Comparison of ENCODE assay signal across 11 mouse cellular contexts in genomic region chr14:120325673-120326072, GRCm38 (mm10). TPM values are rescaled to one million over a fixed set of nuclear protein-coding genes. Genes with fewer than 3 reads are reported as not detected.
A peak's percentile ranks its signal among the peaks of the same experiment; 100 is the strongest.
DNase-seq lines count a peak whose midpoint lies in the region; ATAC-seq lines count a peak whose summit lies in the region.
"Had no signal": no experiment of that assay in that cellular context is flagged by ENCODE, and none has a peak within 500 bp of the region (broad histone marks: within the 10 kb centered on the region; RNA-seq: fewer than 3 reads in every experiment).

No protein-coding gene starts in this region.

- H3K79me2 ChIP-seq in macrophage (ENCODE audit: inconsistent target) = peaks cover 95% of the 10 kb centered on the region

- DNase-seq in adrenal gland, adult 2 months = peak; percentile 70
- DNase-seq in adrenal gland, postnatal 36 days = no peak
- DNase-seq in 3134 (ENCODE audit: extremely low read depth, insufficient read length, low spot score) = peak; percentile 43
- DNase-seq in Muller cell, postnatal 12 days (ENCODE audit: inconsistent ontology term) = peak; percentile 70
- DNase-seq: liver, embryonic 13.5 days had no signal

- 0% methylated on average over 5 of the region's 5 CpGs for WGBS in macrophage (ENCODE audit: missing documents)
- WGBS in intestine, embryonic 15.5 days = 76% methylated on average over 5 of the region's 5 CpGs
- 84% methylated on average over 5 of the region's 5 CpGs for WGBS in kidney, embryonic 15.5 days
- 75% methylated on average over 5 of the region's 5 CpGs for WGBS in intestine, embryonic 16.5 days

- H3K4me2 ChIP-seq in intestine, embryonic 15.5 days (replicated peaks) = no peak overlapping the region
- H3K4me2 ChIP-seq in kidney, embryonic 15.5 days = no peak overlapping the region
- no peak overlapping the region for H3K4me2 ChIP-seq in intestine, embryonic 16.5 days (ENCODE audit: low read depth, low read length)
- H3K4me2 ChIP-seq: liver, embryonic 13.5 days; neural tube, embryonic 12.5 days had no signal

- H3K9me3 ChIP-seq in intestine, embryonic 15.5 days = no peaks in the 10 kb centered on the region
- no peaks in the 10 kb centered on the region for H3K9me3 ChIP-seq in kidney, embryonic 15.5 days (replicated peaks)
- no peaks in the 10 kb centered on the region for H3K9me3 ChIP-seq in intestine, embryonic 16.5 days (ENCODE audit: control insufficient read depth, low read length)
- H3K9me3 ChIP-seq: liver, embryonic 13.5 days; midbrain, embryonic 10.5 days; neural tube, embryonic 12.5 days had no signal

- H3K27ac ChIP-seq in macrophage = peak overlapping the region; percentile 77
- no peak overlapping the region for H3K27ac ChIP-seq in intestine, embryonic 15.5 days
- H3K27ac ChIP-seq in kidney, embryonic 15.5 days = no peak overlapping the region
- H3K27ac ChIP-seq in intestine, embryonic 16.5 days (ENCODE audit: low read length) = no peak overlapping the region
- H3K27ac ChIP-seq: liver, embryonic 13.5 days; midbrain, embryonic 10.5 days; neural tube, embryonic 12.5 days had no signal

- H3K9ac ChIP-seq in intestine, embryonic 15.5 days = no peak overlapping the region
- H3K9ac ChIP-seq in kidney, embryonic 15.5 days = no peak overlapping the region
- no peak overlapping the region for H3K9ac ChIP-seq in intestine, embryonic 16.5 days (ENCODE audit: low read depth, low read length)
- H3K9ac ChIP-seq: liver, embryonic 13.5 days; neural tube, embryonic 12.5 days had no signal

- peaks cover 8% of the 10 kb centered on the region; the same call in 1 of the 2 replicates for H3K4me1 ChIP-seq in intestine, embryonic 15.5 days (replicated peaks)
- H3K4me1 ChIP-seq in kidney, embryonic 15.5 days = peaks cover 9% of the 10 kb centered on the region
- peaks cover 32% of the 10 kb centered on the region; the same call in 1 of the 2 replicates for H3K4me1 ChIP-seq in intestine, embryonic 16.5 days (ENCODE audit: control insufficient read depth, insufficient read depth, low read length)
- H3K4me1 ChIP-seq: neural tube, embryonic 12.5 days had no signal

- no peaks in the 10 kb centered on the region for H3K27me3 ChIP-seq in intestine, embryonic 15.5 days (replicated peaks)
- no peaks in the 10 kb centered on the region for H3K27me3 ChIP-seq in kidney, embryonic 15.5 days
- no peaks in the 10 kb centered on the region for H3K27me3 ChIP-seq in intestine, embryonic 16.5 days (replicated peaks; ENCODE audit: control insufficient read depth, insufficient read depth, low read length)
- H3K27me3 ChIP-seq: liver, embryonic 13.5 days; neural tube, embryonic 12.5 days had no signal

- H3K36me3 ChIP-seq in macrophage (ENCODE audit: inconsistent target) = no peaks in the 10 kb centered on the region; the same call in 1 of the 2 replicates
- H3K36me3 ChIP-seq in intestine, embryonic 15.5 days = peaks cover 12% of the 10 kb centered on the region
- peaks cover 25% of the 10 kb centered on the region for H3K36me3 ChIP-seq in kidney, embryonic 15.5 days
- H3K36me3 ChIP-seq in intestine, embryonic 16.5 days (ENCODE audit: control insufficient read depth, insufficient read depth, low read length) = peaks cover 3% of the 10 kb centered on the region; the same call in 1 of the 2 replicates
- H3K36me3 ChIP-seq: liver, embryonic 13.5 days; midbrain, embryonic 10.5 days; neural tube, embryonic 12.5 days had no signal

- ATAC-seq in intestine, embryonic 15.5 days = no peak
- no peak for ATAC-seq in kidney, embryonic 15.5 days (replicated peaks; ENCODE audit: low FRiP score)
- ATAC-seq in intestine, embryonic 16.5 days = no peak

- no peak overlapping the region for H3K4me3 ChIP-seq in macrophage (ENCODE audit: inconsistent target)
- no peak overlapping the region for H3K4me3 ChIP-seq in intestine, embryonic 15.5 days (replicated peaks)
- H3K4me3 ChIP-seq in kidney, embryonic 15.5 days (replicated peaks) = no peak overlapping the region
- no peak overlapping the region for H3K4me3 ChIP-seq in intestine, embryonic 16.5 days (ENCODE audit: low read length)
- H3K4me3 ChIP-seq: liver, embryonic 13.5 days; midbrain, embryonic 10.5 days; neural tube, embryonic 12.5 days had no signal

RNA-seq across cellular contexts. Expression of gene Mbnl2, which starts 50.2 kb away (rescaled TPM):
- total RNA-seq in adrenal gland, adult 2 months (2021) = 100 to 1,000 TPM; 219 to 232 TPM
- 68.6 and 109 TPM in 2 replicates for polyA plus RNA-seq in adrenal gland, adult 2 months (2012; rRNA removed)
- total RNA-seq in adrenal gland, postnatal 36 days (2021) = 100 to 1,000 TPM; 216 to 226 TPM
- 100 to 1,000 TPM; 179 to 628 (median 294) TPM for total RNA-seq in macrophage (2018; cell fraction: chromatin; rRNA removed)
- total RNA-seq in macrophage (2018; cell fraction: cytosol; rRNA removed) = 100 to 1,000 TPM; 120 to 196 (median 154) TPM
- total RNA-seq in macrophage (2018; cell fraction: nucleus; rRNA removed) = 100 to 1,000 TPM; 223 to 633 (median 331) TPM
- 79.5 to 126 TPM (median 95.4 TPM) in 3 replicates for polyA plus RNA-seq in macrophage (2018)
- polyA plus RNA-seq in intestine, embryonic 15.5 days (2015; fragmentation: Nextera tagmentation; extraction: Ambion mirVana) = 105 and 111 TPM in 2 replicates
- polyA plus RNA-seq in kidney, embryonic 15.5 days (2015; fragmentation: Nextera tagmentation; extraction: Ambion mirVana) = 91.4 and 91.7 TPM in 2 replicates
- polyA plus RNA-seq in intestine, embryonic 16.5 days (2015; fragmentation: Nextera tagmentation; extraction: Ambion mirVana) = 114 and 127 TPM in 2 replicates

Comparison
In these comparisons a context has a peak if more than half of its experiments do, and no peak if none do; other contexts are left out.
1. DNase-seq: peak in adrenal gland, adult 2 months (single experiment), 3134 (single experiment) and Muller cell, postnatal 12 days (single experiment); none in adrenal gland, postnatal 36 days (0 of 2).